In genomic region chr9:70544831-70545230, GRCm38 (mm10) we compare ENCODE assay signal across 24 mouse cellular contexts. TPM values are rescaled to one million over a fixed set of nuclear protein-coding genes. Genes with fewer than 3 reads are reported as not detected.
DNase-seq lines count a peak whose midpoint lies in the region; ATAC-seq and TF ChIP-seq lines count a peak whose summit lies in the region.
"Had no signal": no experiment of that assay in that cellular context is flagged by ENCODE, and none has a peak within 500 bp of the region (broad histone marks: within the 10 kb centered on the region; RNA-seq: fewer than 3 reads in every experiment).

No protein-coding gene starts in this region.

- DNase-seq in heart, adult 11 months = peak; percentile 56
- DNase-seq in heart, postnatal 14 days = no peak
- no peak for DNase-seq in liver, embryonic 14.5 days (ENCODE audit: low read depth in 3 of 3, low spot score in 3 of 3)
- DNase-seq in liver = no peak
- DNase-seq in midbrain, embryonic 11.5 days (ENCODE audit: low spot score, missing footprints) = peak; percentile 73
- DNase-seq in midbrain, embryonic 14.5 days = no peak
- DNase-seq in CH12.LX (ENCODE audit: extremely low read depth) = no peak
- DNase-seq: adrenal gland, adult 2 months; adrenal gland, postnatal 25 days; B cell, adult 2 months; cerebellum, adult 11 months; cerebellum, adult 18-20 months; cerebellum, adult 8-10 months; cerebellum, adult 9-11 months; cerebellum, postnatal 14 days; cerebellum, postnatal 36 days; embryo, embryonic 11 days had no signal

- no peaks in the 10 kb centered on the region; the same call in 1 of the 2 replicates for H3K36me3 ChIP-seq in liver, embryonic 14.5 days (replicated peaks; ENCODE audit: control insufficient read depth, insufficient read depth, low read depth)
- H3K36me3 ChIP-seq in midbrain, embryonic 11.5 days (ENCODE audit: control insufficient read depth, insufficient read depth, low read length) = no peaks in the 10 kb centered on the region
- no peaks in the 10 kb centered on the region; the same call in 1 of the 2 replicates for H3K36me3 ChIP-seq in midbrain, embryonic 14.5 days (ENCODE audit: control insufficient read depth, insufficient read depth, low read length)
- peaks cover 7 to 24% of the 10 kb centered on the region in 2 experiments for H3K36me3 ChIP-seq in CH12.LX (replicated peaks in 1 of 2; ENCODE audit: control insufficient read depth in 1 of 2, insufficient read depth in 1 of 2, low read length in 1 of 2)
- H3K36me3 ChIP-seq in intestine, embryonic 15.5 days = 0 out of 2 replicates have a peak, but pooled peaks cover 5% of the 10 kb centered on the region
- H3K36me3 ChIP-seq: embryonic facial prominence, embryonic 15.5 days had no signal

- no peak overlapping the region for H3K27ac ChIP-seq in liver, embryonic 14.5 days
- no peak overlapping the region for H3K27ac ChIP-seq in midbrain, embryonic 11.5 days (ENCODE audit: low read depth, low read length)
- no peak overlapping the region for H3K27ac ChIP-seq in midbrain, embryonic 14.5 days (replicated peaks; ENCODE audit: low read depth, low read length)
- no peak overlapping the region for H3K27ac ChIP-seq in CH12.LX (ENCODE audit: insufficient read depth, low read depth)
- no peak overlapping the region for H3K27ac ChIP-seq in intestine, embryonic 15.5 days
- H3K27ac ChIP-seq: embryonic facial prominence, embryonic 13.5 days; embryonic facial prominence, embryonic 15.5 days; forebrain, embryonic 10.5 days; forebrain, embryonic 12.5 days had no signal

- no peak overlapping the region for H3K9ac ChIP-seq in liver, embryonic 14.5 days (replicated peaks)
- no peak overlapping the region for H3K9ac ChIP-seq in midbrain, embryonic 11.5 days (ENCODE audit: low read length)
- H3K9ac ChIP-seq in midbrain, embryonic 14.5 days (replicated peaks; ENCODE audit: low read length) = no peak overlapping the region
- no peak overlapping the region; the same call in 1 of the 2 replicates for H3K9ac ChIP-seq in CH12.LX (ENCODE audit: insufficient read depth, low read depth)
- H3K9ac ChIP-seq in intestine, embryonic 15.5 days = no peak overlapping the region
- H3K9ac ChIP-seq: embryonic facial prominence, embryonic 13.5 days; embryonic facial prominence, embryonic 15.5 days had no signal

- TF ChIP-seq RAD21 in CH12.LX (IDR thresholded peaks at IDR 0.05; ENCODE audit: low read depth, low read length) = no peak

- H3K4me3 ChIP-seq in liver, embryonic 14.5 days (ENCODE audit: insufficient read depth in 1 of 2, low read depth in 2 of 2, low read length in 2 of 2) = no peak overlapping the region
- H3K4me3 ChIP-seq in midbrain, embryonic 11.5 days (ENCODE audit: low read depth, low read length) = no peak overlapping the region
- no peak overlapping the region for H3K4me3 ChIP-seq in midbrain, embryonic 14.5 days (replicated peaks; ENCODE audit: low read depth, low read length)
- H3K4me3 ChIP-seq in CH12.LX (replicated peaks in 1 of 3; ENCODE audit: low read depth in 2 of 3, low read length in 2 of 3, poor library complexity in 1 of 3) = no peak overlapping the region
- no peak overlapping the region for H3K4me3 ChIP-seq in intestine, embryonic 15.5 days (replicated peaks)

- no peak for TF ChIP-seq CTCF in liver, embryonic 14.5 days (IDR thresholded peaks at IDR 0.05; ENCODE audit: low read depth)
- TF ChIP-seq CTCF in CH12.LX (conservative IDR thresholded peaks at IDR 0.05 in 1 of 2, IDR thresholded peaks at IDR 0.05 in 1 of 2; ENCODE audit: low read depth in 2 of 2, low read length in 2 of 2) = no peak

- H3K27me3 ChIP-seq in liver, embryonic 14.5 days (ENCODE audit: control insufficient read depth, insufficient read depth, low read length) = no peaks in the 10 kb centered on the region
- no peaks in the 10 kb centered on the region for H3K27me3 ChIP-seq in midbrain, embryonic 11.5 days (ENCODE audit: control insufficient read depth, insufficient read depth, low read length)
- H3K27me3 ChIP-seq in midbrain, embryonic 14.5 days (ENCODE audit: control insufficient read depth, insufficient read depth, low read length) = no peaks in the 10 kb centered on the region
- peaks cover 2% of the 10 kb centered on the region for H3K27me3 ChIP-seq in CH12.LX (replicated peaks)
- no peaks in the 10 kb centered on the region for H3K27me3 ChIP-seq in intestine, embryonic 15.5 days (replicated peaks)
- H3K27me3 ChIP-seq: embryonic facial prominence, embryonic 13.5 days; embryonic facial prominence, embryonic 15.5 days; forebrain, embryonic 12.5 days had no signal

- dilution Hi-C loops in CH12.LX (cut with MboI; ENCODE audit: extremely low pct_ligation_motif_present, extremely low pct_unique_long_range_greater_than_20kb, low sequenced_read_pairs) = no loop called here

- WGBS in liver, embryonic 14.5 days (ENCODE audit: insufficient replicate concordance) = 43% methylated on average over 1 of the region's 1 CpGs
- 69% methylated on average over 1 of the region's 1 CpGs for WGBS in midbrain, embryonic 11.5 days
- WGBS in midbrain, embryonic 14.5 days = 85% methylated on average over 1 of the region's 1 CpGs
- 71% methylated on average over 1 of the region's 1 CpGs for WGBS in intestine, embryonic 15.5 days

- H3K79me2 ChIP-seq in CH12.LX (replicated peaks; ENCODE audit: control insufficient read depth, extremely low read depth, insufficient read depth, poor library complexity, severe bottlenecking) = peaks cover 37% of the 10 kb centered on the region

- no peaks in the 10 kb centered on the region for H3K9me3 ChIP-seq in liver, embryonic 14.5 days (ENCODE audit: control insufficient read depth, low read length)
- H3K9me3 ChIP-seq in midbrain, embryonic 11.5 days (ENCODE audit: control insufficient read depth, low read length) = no peaks in the 10 kb centered on the region
- H3K9me3 ChIP-seq in midbrain, embryonic 14.5 days (ENCODE audit: control insufficient read depth, low read length) = no peaks in the 10 kb centered on the region
- H3K9me3 ChIP-seq in CH12.LX (replicated peaks; ENCODE audit: low read length) = no peaks in the 10 kb centered on the region
- H3K9me3 ChIP-seq in intestine, embryonic 15.5 days = no peaks in the 10 kb centered on the region
- H3K9me3 ChIP-seq: embryonic facial prominence, embryonic 13.5 days; embryonic facial prominence, embryonic 15.5 days; forebrain, embryonic 10.5 days; forebrain, embryonic 12.5 days had no signal

- ATAC-seq in liver, embryonic 14.5 days (ENCODE audit: insufficient read depth) = no peak
- no peak for ATAC-seq in midbrain, embryonic 11.5 days (ENCODE audit: low FRiP score)
- no peak for ATAC-seq in midbrain, embryonic 14.5 days (ENCODE audit: low FRiP score, low TSS enrichment)
- no peak for ATAC-seq in intestine, embryonic 15.5 days
- ATAC-seq: CD4-positive, CD25-positive, alpha-beta regulatory T cell, adult 4 months; forebrain, embryonic 14.5 days had no signal

- TF ChIP-seq POLR2A in CH12.LX (IDR thresholded peaks at IDR 0.05; ENCODE audit: low read depth, low read length) = no peak

- in situ Hi-C loops in CH12.LX (cut with MboI; ENCODE audit: low pct_ligation_motif_present, low pct_unique_long_range_greater_than_20kb, low sequenced_read_pairs) = no loop called here

- H3K4me2 ChIP-seq in liver, embryonic 14.5 days (ENCODE audit: low read depth) = peak overlapping the region; percentile 85; the same call in 1 of the 2 replicates
- no peak overlapping the region for H3K4me2 ChIP-seq in midbrain, embryonic 11.5 days
- H3K4me2 ChIP-seq in midbrain, embryonic 14.5 days (ENCODE audit: low read length) = no peak overlapping the region
- peak overlapping the region; percentile 75; the same call in 1 of the 2 replicates for H3K4me2 ChIP-seq in CH12.LX (ENCODE audit: insufficient read depth, low read depth, poor library complexity, severe bottlenecking)
- H3K4me2 ChIP-seq in intestine, embryonic 15.5 days (replicated peaks) = no peak overlapping the region

- no peak for TF ChIP-seq EP300 in liver, embryonic 14.5 days (IDR thresholded peaks at IDR 0.05; ENCODE audit: low read depth)
- no peak for TF ChIP-seq EP300 in CH12.LX (IDR thresholded peaks at IDR 0.05; ENCODE audit: low read length)

- intact Hi-C loops in heart, postnatal 14 days (cut with DNase I) = no loop called here

- H3K4me1 ChIP-seq in liver, embryonic 14.5 days (replicated peaks; ENCODE audit: control insufficient read depth in 2 of 2, insufficient read depth in 2 of 2, low read length in 1 of 2) = peaks cover 4 to 9% of the 10 kb centered on the region in 2 experiments; a peak in 3 of 4 replicates
- peaks cover 9% of the 10 kb centered on the region for H3K4me1 ChIP-seq in midbrain, embryonic 11.5 days (ENCODE audit: control insufficient read depth, insufficient read depth, low read length)
- H3K4me1 ChIP-seq in midbrain, embryonic 14.5 days (ENCODE audit: control insufficient read depth, insufficient read depth, low read length) = peaks cover 19% of the 10 kb centered on the region
- H3K4me1 ChIP-seq in CH12.LX (ENCODE audit: control insufficient read depth in 1 of 2, insufficient read depth in 2 of 2) = peaks cover 0 to 29% of the 10 kb centered on the region in 2 experiments; a peak in 2 of 4 replicates
- H3K4me1 ChIP-seq in intestine, embryonic 15.5 days (replicated peaks) = peaks cover 8% of the 10 kb centered on the region; the same call in 1 of the 2 replicates

TF ChIP-seq in CH12.LX, 34 proteins besides CTCF, POLR2A, EP300 and RAD21 (continues in another document):
- TF ChIP-seq ZKSCAN1 (IDR thresholded peaks at IDR 0.05; ENCODE audit: borderline replicate concordance, low read depth, low read length) = no peak

RNA-seq across cellular contexts. Expression of gene Sltm, which starts 2.3 kb away (rescaled TPM):
- total RNA-seq in heart, postnatal 14 days (2021) = 10 to 100 TPM; 27.1 to 30.8 TPM
- 7.9 and 17.2 TPM in 2 replicates for polyA plus RNA-seq in liver, embryonic 14.5 days (2012; rRNA removed)
- polyA plus RNA-seq in liver, embryonic 14.5 days (2014; fragmentation: Nextera tagmentation; extraction: Ambion mirVana) = 12.7 and 15.6 TPM in 2 replicates
- 65.5 and 66.2 TPM in 2 replicates for polyA plus RNA-seq in midbrain, embryonic 11.5 days (2014; fragmentation: Nextera tagmentation; extraction: Ambion mirVana)
- polyA plus RNA-seq in midbrain, embryonic 14.5 days (2014; fragmentation: Nextera tagmentation; extraction: Ambion mirVana) = 61.8 and 65.5 TPM in 2 replicates
- 37.6 and 42.5 TPM in 2 replicates for total RNA-seq in CH12.LX (2012; rRNA removed)
- total RNA-seq in CH12.LX (2014; rRNA removed) = 42.4 and 47.7 TPM in 2 replicates
- 94.5 and 104 TPM in 2 replicates for polyA plus RNA-seq in CH12.LX (2012; ENCODE audit: insufficient read length, low read depth)
- polyA plus RNA-seq in intestine, embryonic 15.5 days (2015; fragmentation: Nextera tagmentation; extraction: Ambion mirVana) = 43.3 and 43.4 TPM in 2 replicates

RNA-seq across cellular contexts. Expression of gene Rnf111, which starts 41.3 kb away (rescaled TPM):
- 10 to 100 TPM; 27.5 to 27.8 TPM for total RNA-seq in heart, postnatal 14 days (2021)
- polyA plus RNA-seq in liver, embryonic 14.5 days (2012; rRNA removed) = 8.1 and 8.3 TPM in 2 replicates
- 6.1 and 7.2 TPM in 2 replicates for polyA plus RNA-seq in liver, embryonic 14.5 days (2014; fragmentation: Nextera tagmentation; extraction: Ambion mirVana)
- 38.8 and 43.1 TPM in 2 replicates for polyA plus RNA-seq in midbrain, embryonic 11.5 days (2014; fragmentation: Nextera tagmentation; extraction: Ambion mirVana)
- polyA plus RNA-seq in midbrain, embryonic 14.5 days (2014; fragmentation: Nextera tagmentation; extraction: Ambion mirVana) = 37.5 and 38.9 TPM in 2 replicates
- total RNA-seq in CH12.LX (2012; rRNA removed) (10.4 and 10.8 TPM in 2 replicates), CH12.LX (2014; rRNA removed) (11.8 and 12.2 TPM in 2 replicates)
- polyA plus RNA-seq in CH12.LX (2012; ENCODE audit: insufficient read length, low read depth) = 15.3 and 17.6 TPM in 2 replicates
- polyA plus RNA-seq in intestine, embryonic 15.5 days (2015; fragmentation: Nextera tagmentation; extraction: Ambion mirVana) = 23.5 and 24.2 TPM in 2 replicates

Comparison
In these comparisons a context has a peak if more than half of its experiments do, and no peak if none do; other contexts are left out.
1. DNase-seq: peak in heart, adult 11 months (single experiment) and midbrain, embryonic 11.5 days (single experiment); none in heart, postnatal 14 days (0 of 2), liver, embryonic 14.5 days (0 of 3), liver (single experiment), midbrain, embryonic 14.5 days (single experiment) and CH12.LX (single experiment).
2. H3K4me2 ChIP-seq: peak in liver, embryonic 14.5 days (single experiment) and CH12.LX (single experiment); none in midbrain, embryonic 11.5 days (single experiment), midbrain, embryonic 14.5 days (single experiment) and intestine, embryonic 15.5 days (single experiment).